Mouse (Mus musculus) T-helper 1 cell (primary cell): ENCODE data around the gene Cbwd1.
"Not testable (repeated sequence)": the region's sequence is repeated elsewhere in the genome, so short reads cannot be mapped to it uniquely, and the experiment has no call there.

Source experiments
- in situ Hi-C: fragments of 300-600 bp; cut with MboI, MseI; formaldehyde crosslinking; loops from one replicate; pipeline ENCODE4 v1.15.1; 2025; ENCODE audit warnings: high pct_unique_total_duplicates

Cbwd1 gene

DNA sequence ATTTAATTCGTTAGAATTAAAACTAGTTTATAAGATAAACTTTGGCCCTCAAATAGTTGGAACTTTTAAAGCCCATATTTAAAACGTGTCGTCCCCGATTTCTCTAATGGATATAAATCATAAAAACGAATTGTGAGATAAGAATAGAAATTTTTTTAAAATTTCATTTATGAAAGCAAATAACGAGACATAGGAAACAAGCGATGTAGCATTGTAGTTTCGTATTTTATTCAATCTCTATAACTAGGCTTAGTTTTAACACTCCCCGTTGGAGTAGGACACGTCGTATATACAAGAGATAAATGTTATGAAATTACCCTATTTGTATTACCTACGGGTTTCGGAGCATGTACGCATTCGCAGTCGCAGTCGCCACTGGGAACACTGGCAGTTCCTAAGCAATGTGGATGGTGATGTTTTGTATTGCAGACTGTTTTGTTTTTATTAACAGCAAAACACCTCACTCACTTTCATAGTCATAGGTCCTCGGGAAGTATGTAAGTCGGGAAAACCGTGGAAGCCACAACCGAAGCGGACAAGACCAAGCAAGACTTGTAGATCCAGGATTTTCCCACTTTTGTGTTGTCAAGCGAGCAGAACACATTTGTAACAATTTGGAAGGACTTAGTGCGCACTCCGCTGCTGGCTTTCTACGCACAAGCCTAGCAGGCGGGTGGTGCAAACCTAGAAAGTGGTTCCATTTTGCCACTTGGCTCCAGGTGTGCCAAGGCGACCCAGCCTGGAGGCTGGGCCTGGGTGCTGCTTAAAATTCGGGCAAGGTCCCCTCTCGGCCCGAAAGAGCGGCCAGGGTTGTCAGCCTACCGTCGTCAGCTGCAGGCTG, 62.5 kb downstream of the Cbwd1 start:
- in situ Hi-C loops = no loop called here

- in situ Hi-C loops = no loop called here
Observed at GRCm38 (mm10) chr19:24897896-24898736, 63.3 kb downstream of the Cbwd1 start.

GRCm38 (mm10) chr19:24897006-24897895, 64.2 kb downstream of the Cbwd1 start:
- in situ Hi-C loops = no loop called here

- in situ Hi-C loops = no loop called here
Observed at GRCm38 (mm10) chr19:24896536-24896935, 64.9 kb downstream of the Cbwd1 start.

- in situ Hi-C loops = no loop called here
Observed at GRCm38 (mm10) chr19:24886888-24887287, 74.5 kb downstream of the Cbwd1 start.

GRCm38 (mm10) chr19:24885504-24885903, 75.9 kb downstream of the Cbwd1 start:
- in situ Hi-C loops = no loop called here

DNA sequence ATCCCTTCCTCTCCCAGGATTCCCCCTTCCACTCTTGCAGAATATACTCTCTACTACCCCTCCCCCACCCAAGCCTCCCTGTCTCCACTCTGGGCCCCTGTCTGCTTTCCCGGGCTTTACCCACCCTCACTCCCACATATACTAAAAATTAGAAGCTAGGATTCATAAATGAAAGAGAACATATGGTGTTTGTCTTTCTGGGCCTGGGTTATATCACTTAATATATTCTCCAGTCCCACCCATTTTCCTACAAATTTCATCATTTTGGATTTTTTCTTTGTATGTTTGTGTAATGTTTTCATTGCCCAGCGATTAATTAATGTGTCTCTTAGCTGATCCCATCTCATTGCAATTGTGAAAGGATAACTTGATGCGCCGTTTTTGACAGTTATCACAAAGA, 80.2 kb downstream of the Cbwd1 start:
- in situ Hi-C loops = no loop called here

DNA sequence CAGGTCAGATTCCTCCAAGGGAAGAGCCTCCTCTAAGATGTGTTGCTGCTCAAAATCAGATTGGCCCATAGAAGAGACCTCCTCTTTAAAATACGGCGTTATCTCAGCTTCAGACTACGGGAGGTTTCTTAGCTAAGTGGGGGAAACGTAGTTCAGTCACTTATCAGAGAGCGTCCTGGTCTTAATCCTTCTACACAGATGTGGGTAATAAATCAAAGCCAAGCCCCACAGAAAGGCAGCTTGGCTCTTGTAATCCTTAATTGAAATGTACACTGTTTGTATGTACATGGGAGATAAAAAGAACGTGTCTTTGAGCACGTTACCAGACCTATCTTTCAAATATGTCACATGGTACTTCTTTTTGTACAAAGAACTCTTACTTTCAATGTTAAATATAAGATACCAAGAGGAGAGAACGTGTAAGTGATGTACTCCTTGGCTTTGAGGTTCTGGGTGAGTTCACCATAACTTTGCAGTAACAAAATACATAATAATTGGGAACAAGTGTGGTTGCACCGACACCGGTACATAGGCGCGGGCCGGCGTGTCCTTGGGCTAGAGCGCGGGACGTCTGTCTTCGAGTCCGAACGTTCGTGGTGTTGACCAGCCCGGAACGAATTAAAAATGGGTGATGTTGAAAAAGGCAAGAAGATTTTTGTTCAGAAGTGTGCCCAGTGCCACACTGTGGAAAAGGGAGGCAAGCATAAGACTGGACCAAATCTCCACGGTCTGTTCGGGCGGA, 86.1 kb downstream of the Cbwd1 start, which contains the start of gene Gm10053:
Gm10053 (plus strand) TSS at position 558 of the 742 bp plus-strand sequence.
- in situ Hi-C loops = not testable (repeated sequence)

DNA sequence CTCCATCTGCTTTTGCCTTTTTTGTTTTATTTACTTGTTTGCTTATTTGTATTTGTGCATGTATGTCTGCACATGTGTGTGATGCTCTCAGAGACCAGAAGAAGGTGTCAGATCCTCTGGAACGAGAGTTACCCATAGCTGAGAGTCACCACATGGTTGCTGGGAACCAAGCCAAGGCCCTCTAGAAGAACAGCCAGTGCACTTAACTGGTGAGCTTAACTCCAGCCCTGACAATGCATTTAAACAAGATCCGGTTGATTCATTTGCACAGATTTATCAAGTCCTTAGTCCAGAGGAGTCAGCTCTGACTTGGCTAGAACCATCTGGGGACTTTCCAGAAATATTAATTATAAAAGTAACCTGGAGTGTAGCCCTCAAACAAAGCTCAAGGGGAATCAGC, 87.5 kb downstream of the Cbwd1 start:
- in situ Hi-C loops = loop anchor here (5.0 kb wide), 3 partner anchors 172 to 572 kb away; no protein-coding TSS in a partner anchor

GRCm38 (mm10) chr19:24871037-24871635, 90.3 kb downstream of the Cbwd1 start:
- in situ Hi-C loops = loop anchor here (5.0 kb wide), 3 partner anchors 169 to 569 kb away; no protein-coding TSS in a partner anchor
